Mouse (Mus musculus) adrenal gland, postnatal 4 days (tissue): Measurements from ENCODE around the gene Ccnd1. TPM values are rescaled to one million over a fixed set of nuclear protein-coding genes. Genes with fewer than 3 reads are reported as not detected.
A peak's percentile ranks its signal among the peaks of the same experiment; 100 is the strongest.
"Not testable (repeated sequence)": the region's sequence is repeated elsewhere in the genome, so short reads cannot be mapped to it uniquely, and the experiment has no call there.

ENCODE experiments used
- DNase-seq, 2 experiments: peaks; one replicate each; pipeline ENCODE4 v3.0.0; 2021 to 2022; ENCODE audit warnings: low spot score in 2 of 2, mixed read lengths in 2 of 2
- total RNA-seq, 2 experiments: library from RNA; stranded (reverse); gene quantifications; 2 replicates each; pipeline ENCODE4 v1.2.3; 2021

Gene Ccnd1
- total RNA-seq, 2 experiments from 2014 or later, result 110 to 132 TPM

- DNase-seq, result no peak
Observed at GRCm38 (mm10) chr7:144911121-144911520, 28.6 kb downstream of the Ccnd1 start.

- no peak for DNase-seq
Observed at GRCm38 (mm10) chr7:144908705-144909104, 31.0 kb downstream of the Ccnd1 start.

- DNase-seq, result no peak
Observed at GRCm38 (mm10) chr7:144907793-144908192, 31.9 kb downstream of the Ccnd1 start.

GRCm38 (mm10) chr7:144906708-144907397, 32.9 kb downstream of the Ccnd1 start:
- DNase-seq, result no peak

- DNase-seq, result not testable (repeated sequence)
Observed at GRCm38 (mm10) chr7:144905514-144905913, 34.2 kb downstream of the Ccnd1 start.

GRCm38 (mm10) chr7:144898506-144898905, 41.2 kb downstream of the Ccnd1 start:
- DNase-seq, result no peak

- DNase-seq, result no peak
Observed at GRCm38 (mm10) chr7:144896294-144897218, 43.2 kb downstream of the Ccnd1 start, which contains the start of gene Fgf15. TSS of gene Fgf15 (plus strand) at chr7:144896531.

GRCm38 (mm10) chr7:144895305-144896111, 44.2 kb downstream of the Ccnd1 start:
- DNase-seq, result peak; percentile 40 to 57

- no peak for DNase-seq
Observed at GRCm38 (mm10) chr7:144894706-144895105, 45.0 kb downstream of the Ccnd1 start.

GRCm38 (mm10) chr7:144894191-144894590, 45.5 kb downstream of the Ccnd1 start:
- DNase-seq, result no peak

GRCm38 (mm10) chr7:144892322-144892721, 47.4 kb downstream of the Ccnd1 start:
- no peak for DNase-seq

GRCm38 (mm10) chr7:144891863-144892262, 47.9 kb downstream of the Ccnd1 start:
- no peak for DNase-seq

- DNase-seq, result not testable (repeated sequence)
Observed at GRCm38 (mm10) chr7:144890661-144891060, 49.1 kb downstream of the Ccnd1 start.

- DNase-seq, result peak in 1 of 2 experiments; percentile 20
Observed at GRCm38 (mm10) chr7:144888564-144889299, 51.0 kb downstream of the Ccnd1 start.

- no peak for DNase-seq
Observed at GRCm38 (mm10) chr7:144887672-144888071, 52.1 kb downstream of the Ccnd1 start.

- no peak for DNase-seq
Observed at GRCm38 (mm10) chr7:144883106-144883505, 56.6 kb downstream of the Ccnd1 start.
